Mouse (Mus musculus) cortical plate, adult 2 months (tissue): ENCODE measurements around the gene Epb41l3. TPM values are rescaled to one million over a fixed set of nuclear protein-coding genes. Genes with fewer than 3 reads are reported as not detected.

ENCODE experiments used
- H3K27ac ChIP-seq: fragments of 200-500 bp; 2 replicates; pipeline ENCODE4 v1.5.1; 2012; ENCODE audit warnings: low read length, control low read depth, inconsistent platforms; ENCODE audit not compliant: insufficient read depth
- H3K4me1 ChIP-seq: fragments of 200-500 bp; 2 replicates; pipeline ENCODE4 v1.6.1; 2011; ENCODE audit warnings: low read length; ENCODE audit not compliant: control insufficient read depth, insufficient read depth
- H3K4me3 ChIP-seq: fragments of 200-500 bp; 2 replicates; pipeline ENCODE4 v1.5.1; 2011; ENCODE audit warnings: mild to moderate bottlenecking, low read length, control low read depth; ENCODE audit not compliant: insufficient read depth
- CTCF ChIP-seq: fragments of 200-500 bp; IDR thresholded peaks from 2 replicates; pipeline ENCODE4 v1.5.1; 2011; ENCODE audit warnings: mild to moderate bottlenecking, control low read depth, low read length; ENCODE audit not compliant: insufficient read depth; ENCODE audit errors: extremely low read depth
- POLR2A ChIP-seq: fragments of 200-500 bp; IDR thresholded peaks from 2 replicates; pipeline ENCODE4 v1.6.1; 2011; ENCODE audit warnings: mild to moderate bottlenecking, low read length, control low read depth; ENCODE audit not compliant: insufficient read depth; ENCODE audit errors: extremely low read depth
- polyA plus RNA-seq: library from polyadenylated mRNA; depleted of rRNA; stranded (reverse); fragments of >200 nt; gene quantifications from 2 replicates; pipeline ENCODE4 v1.2.3, GENCODE M21; 2012

Gene Epb41l3
- polyA plus RNA-seq, 1 experiment: 124 TPM

DNA sequence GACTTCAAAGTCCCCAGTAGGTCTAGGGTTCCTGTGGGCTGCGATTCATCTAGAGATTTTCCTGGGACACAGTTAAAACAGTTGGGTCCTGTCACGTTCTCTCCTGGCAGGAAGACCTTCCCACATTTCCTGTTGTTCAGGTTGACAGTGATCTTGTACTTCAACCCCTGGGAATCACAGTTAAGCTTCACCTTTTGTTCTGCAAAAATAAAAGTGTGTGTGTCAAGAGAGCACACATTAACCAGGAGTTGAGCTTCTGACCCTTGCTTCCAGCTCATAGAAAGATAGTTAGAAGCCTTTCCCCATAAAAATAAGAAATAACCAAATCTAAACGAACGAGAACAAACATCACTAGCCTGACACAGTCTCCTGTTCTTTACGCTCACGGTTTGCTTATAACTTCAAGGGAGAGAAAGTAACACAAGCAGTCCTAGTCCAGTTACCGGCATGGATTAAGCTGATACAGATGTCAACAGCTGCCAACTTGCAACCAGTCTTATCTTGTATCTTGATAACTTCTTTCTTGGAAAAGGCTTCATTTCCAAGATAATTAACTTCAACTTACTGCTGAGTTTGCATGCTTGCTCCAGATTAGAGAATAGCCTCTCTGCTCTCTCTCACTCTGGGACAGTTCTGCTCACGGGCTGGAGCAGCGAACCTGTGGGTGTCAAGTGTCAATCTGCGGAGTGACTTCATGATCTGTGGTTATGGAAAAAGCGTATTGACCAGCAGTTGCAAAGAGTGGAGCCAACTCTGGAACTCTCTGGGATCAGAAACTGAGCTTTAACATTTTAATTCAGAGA is 7.3 kb upstream of the Epb41l3 start:
- H3K4me1 ChIP-seq: no peaks in the 10 kb centered on the region
- no peak overlapping the region for H3K27ac ChIP-seq
- TF ChIP-seq POLR2A: no peak
- no peak for TF ChIP-seq CTCF
- H3K4me3 ChIP-seq: no peak overlapping the region

DNA sequence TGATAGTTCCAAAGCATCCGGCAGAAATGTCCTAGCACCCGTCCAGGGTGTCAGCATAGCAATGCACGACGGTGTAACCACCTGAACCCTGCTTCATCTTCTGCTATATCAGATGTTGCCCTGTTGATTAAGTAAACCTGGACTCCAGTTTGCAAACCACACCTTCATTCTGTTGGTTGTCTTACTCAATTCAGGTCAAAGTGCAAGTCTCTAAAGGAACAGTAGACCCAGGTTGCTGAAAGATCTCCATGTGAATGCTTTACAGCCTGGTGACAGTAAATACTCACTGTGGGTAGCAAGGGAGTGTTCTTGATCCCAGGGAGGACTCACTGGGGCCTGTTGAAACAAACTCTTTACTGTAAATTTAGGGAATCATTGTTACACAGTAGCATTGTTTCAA is 1.4 kb upstream of the Epb41l3 start:
- TF ChIP-seq POLR2A (no peak), CTCF (no peak)
- Histone ChIP-seq H3K4me3 (no peak overlapping the region), H3K27ac (no peak overlapping the region), H3K4me1 (no peaks in the 10 kb centered on the region)

DNA sequence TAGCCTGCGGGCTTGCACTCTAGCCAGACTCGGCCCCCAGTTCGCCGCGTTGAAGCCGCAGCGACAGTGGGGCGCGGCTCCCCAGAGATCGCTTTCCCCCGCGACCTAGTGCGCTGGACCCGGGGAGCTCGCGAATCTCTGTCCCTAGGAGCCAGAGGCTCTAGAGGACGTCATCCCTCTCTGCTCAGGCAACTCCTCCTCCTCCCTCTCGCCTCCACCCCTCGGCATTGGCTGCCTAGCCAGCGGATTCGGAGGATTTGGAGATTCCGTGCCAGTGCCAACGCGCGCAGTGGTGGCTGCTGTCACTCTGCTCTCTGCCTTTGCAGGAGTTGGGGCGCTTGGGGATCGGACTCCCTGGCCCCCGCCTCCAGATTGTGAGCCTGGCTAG is 749 bp downstream of the Epb41l3 start:
- TF ChIP-seq POLR2A (peak; percentile 69; the same call in 1 of the 2 replicates), CTCF (no peak)
- no peaks in the 10 kb centered on the region for H3K4me1 ChIP-seq
- H3K4me3 ChIP-seq: peak overlapping the region; percentile 93
- H3K27ac ChIP-seq: peak overlapping the region; percentile 59; the same call in 1 of the 2 replicates

DNA sequence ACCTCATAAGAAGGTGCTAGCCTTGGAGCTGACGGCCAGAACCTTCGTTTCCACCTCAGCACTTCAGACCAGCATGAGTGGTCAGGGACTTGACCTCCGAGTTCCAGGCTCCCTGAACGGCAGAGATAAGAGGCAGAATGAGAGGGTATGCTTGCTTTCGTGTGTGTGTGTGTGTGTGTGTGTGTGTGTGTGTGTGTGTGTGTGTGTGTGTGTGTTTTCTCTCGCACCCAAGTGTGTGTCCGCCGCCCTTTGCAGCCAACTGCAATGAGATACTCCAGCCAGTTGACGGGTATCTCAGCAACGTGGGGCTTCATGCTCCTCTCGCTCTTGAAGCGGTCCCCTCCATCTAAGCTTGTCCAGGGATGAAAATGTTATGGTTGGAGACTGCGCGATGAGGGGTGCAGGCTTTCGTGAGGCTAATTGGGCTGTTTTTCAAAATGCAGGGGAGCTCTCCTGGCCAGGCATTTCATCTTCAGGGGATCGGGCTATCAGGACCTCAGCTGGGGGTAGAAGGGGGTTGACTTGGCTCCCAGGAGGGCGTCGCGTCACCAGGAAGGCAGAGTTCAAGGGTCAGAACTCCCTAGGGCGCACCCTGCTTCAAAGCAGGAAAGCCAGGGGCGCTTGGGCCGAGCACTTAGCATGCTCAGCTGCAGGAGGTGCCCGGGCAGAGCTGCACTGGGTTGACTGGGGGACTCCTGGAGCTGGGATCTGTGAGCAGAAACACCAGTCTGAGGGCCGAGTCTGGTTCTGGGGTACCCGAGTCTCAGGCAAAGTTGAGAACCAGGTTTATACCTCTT is 1.5 kb downstream of the Epb41l3 start:
- TF ChIP-seq POLR2A (no peak), CTCF (no peak)
- Histone ChIP-seq H3K27ac (no peak overlapping the region), H3K4me1 (no peaks in the 10 kb centered on the region), H3K4me3 (peak overlapping the region; percentile 93)

DNA sequence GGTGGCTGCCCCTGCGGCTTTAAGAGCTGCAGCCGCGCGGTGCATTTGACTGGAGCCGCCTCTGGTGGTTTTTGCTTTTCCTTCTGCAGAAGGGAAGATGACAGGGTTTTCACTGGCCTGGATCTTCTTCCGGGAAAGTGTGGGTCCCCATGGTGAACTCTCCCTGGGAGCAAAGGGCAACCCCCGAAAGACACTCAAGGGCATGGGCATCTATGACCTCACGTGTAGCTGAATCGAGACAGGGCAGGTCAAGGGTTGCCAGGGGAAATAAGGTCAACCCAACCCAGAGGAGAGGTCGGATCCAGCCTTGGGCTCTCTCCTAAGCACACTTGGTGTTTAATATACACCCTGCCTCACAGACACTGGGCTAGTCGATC is 2.0 kb downstream of the Epb41l3 start:
- H3K4me3 ChIP-seq: peak overlapping the region; percentile 93
- TF ChIP-seq CTCF (no peak), POLR2A (no peak)
- H3K4me1 ChIP-seq: no peaks in the 10 kb centered on the region
- no peak overlapping the region for H3K27ac ChIP-seq

DNA sequence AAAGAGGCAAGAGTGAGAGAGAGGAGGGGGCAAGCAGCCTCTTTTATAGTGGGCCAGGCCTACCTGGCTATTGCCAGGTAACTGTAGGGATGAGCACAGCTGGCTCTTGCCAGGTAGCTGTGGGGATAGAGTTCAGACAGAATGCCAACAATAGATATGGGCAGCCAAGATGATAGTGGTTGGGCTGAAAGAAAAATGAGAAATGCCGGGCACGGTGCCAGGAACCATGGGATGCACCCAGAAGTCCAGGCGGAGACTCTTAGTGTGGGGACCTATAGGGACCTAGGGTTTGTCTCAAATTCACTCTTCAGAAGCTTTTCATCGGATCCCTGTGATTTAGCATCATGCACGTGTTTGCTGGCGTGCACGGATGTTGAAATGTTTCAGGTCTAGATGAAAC is 6.8 kb downstream of the Epb41l3 start:
- no peak overlapping the region for H3K4me3 ChIP-seq
- H3K4me1 ChIP-seq: no peaks in the 10 kb centered on the region
- H3K27ac ChIP-seq: no peak overlapping the region
- TF ChIP-seq POLR2A: no peak
- TF ChIP-seq CTCF: no peak

DNA sequence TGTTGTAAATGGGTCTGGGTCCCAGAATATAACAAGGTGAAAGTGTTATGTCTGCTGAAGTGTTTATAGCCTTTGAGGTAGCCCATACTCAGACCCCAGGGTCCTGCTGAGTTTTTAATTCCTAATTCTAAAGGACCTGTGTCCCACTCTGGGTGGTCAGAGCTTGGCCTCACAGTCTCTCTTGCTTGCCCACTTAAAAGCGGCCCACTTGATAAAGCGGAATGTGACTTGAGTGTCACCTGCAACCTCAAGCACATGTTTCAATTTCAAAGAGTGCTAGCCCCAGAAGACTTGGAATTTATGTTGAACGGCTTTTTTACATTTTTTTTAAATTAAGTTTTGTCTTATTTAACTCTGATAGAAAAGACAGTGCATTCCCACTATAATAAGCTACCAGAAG is 16.1 kb downstream of the Epb41l3 start:
- no peak overlapping the region for H3K4me3 ChIP-seq
- H3K27ac ChIP-seq: no peak overlapping the region
- no peaks in the 10 kb centered on the region for H3K4me1 ChIP-seq
- TF ChIP-seq CTCF: no peak
- no peak for TF ChIP-seq POLR2A

DNA sequence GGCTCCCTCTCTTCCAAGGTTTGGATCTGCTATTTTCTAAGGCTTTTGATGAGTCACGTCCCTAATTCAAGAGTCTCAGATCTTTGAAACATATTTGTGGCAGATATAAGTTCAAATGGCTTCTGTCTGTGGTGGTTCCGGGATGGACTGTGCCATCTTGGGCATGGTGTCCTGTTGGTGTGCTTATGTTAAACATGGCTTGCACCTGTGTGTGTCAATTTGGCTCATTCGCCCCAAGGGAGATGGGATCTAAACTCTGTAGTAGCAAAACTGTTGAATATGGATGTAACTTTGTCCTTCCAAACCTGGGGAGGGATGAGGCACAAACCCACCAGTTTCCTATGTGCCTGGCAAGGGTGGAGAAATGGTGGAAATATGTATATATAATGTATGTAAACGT is 21.6 kb downstream of the Epb41l3 start:
- H3K4me1 ChIP-seq: no peaks in the 10 kb centered on the region; the same call in 1 of the 2 replicates

DNA sequence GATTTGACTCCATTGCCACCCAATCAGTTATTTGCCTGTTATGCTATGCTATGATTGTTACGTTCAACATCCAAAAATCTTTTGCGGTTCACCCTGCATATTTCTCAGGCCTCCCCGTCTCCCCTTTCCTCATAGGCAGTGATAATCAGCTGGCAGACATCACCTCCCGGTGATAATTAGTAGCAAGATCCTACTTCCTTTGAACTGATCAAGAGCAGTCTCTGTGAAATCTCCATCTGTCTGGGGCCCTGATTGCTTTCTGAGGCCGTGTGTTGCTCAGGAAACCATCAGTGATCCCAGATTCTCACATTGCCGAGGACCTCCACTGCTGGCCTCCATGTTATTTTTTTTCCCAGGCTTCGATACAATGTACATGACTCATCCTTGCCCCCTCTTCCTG is 22.5 kb downstream of the Epb41l3 start:
- Histone ChIP-seq H3K4me3 (no peak overlapping the region), H3K27ac (no peak overlapping the region), H3K4me1 (no peaks in the 10 kb centered on the region; the same call in 1 of the 2 replicates)
- TF ChIP-seq POLR2A: no peak
- TF ChIP-seq CTCF: no peak

More for the DNA sequence above, 21.6 kb downstream of the Epb41l3 start:
- Histone ChIP-seq H3K4me3 (no peak overlapping the region), H3K27ac (no peak overlapping the region)
- no peak for TF ChIP-seq CTCF
- no peak for TF ChIP-seq POLR2A

DNA sequence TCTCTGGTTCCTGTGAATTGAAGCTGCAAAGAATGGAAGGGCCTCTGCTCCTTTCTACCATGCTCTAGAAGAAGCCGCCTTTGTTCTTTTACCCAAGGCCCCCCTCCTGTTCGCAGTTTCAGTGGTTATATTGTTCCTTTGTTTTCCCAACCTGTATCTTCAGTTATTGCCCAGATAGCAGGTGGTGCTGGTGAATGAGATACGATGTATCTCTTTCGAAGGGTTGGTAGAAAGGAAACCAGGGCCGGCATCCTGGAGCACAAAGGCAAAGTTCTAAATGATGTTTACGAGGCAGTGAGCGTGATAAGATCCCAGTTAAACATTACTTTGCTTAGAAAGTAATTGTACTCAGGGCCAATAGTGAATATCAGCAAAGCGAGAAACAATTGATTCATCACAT is 27.8 kb downstream of the Epb41l3 start:
- H3K4me1 ChIP-seq: no peaks in the 10 kb centered on the region; the same call in 1 of the 2 replicates
- no peak overlapping the region for H3K27ac ChIP-seq
- no peak overlapping the region for H3K4me3 ChIP-seq
- TF ChIP-seq CTCF: no peak
- no peak for TF ChIP-seq POLR2A

DNA sequence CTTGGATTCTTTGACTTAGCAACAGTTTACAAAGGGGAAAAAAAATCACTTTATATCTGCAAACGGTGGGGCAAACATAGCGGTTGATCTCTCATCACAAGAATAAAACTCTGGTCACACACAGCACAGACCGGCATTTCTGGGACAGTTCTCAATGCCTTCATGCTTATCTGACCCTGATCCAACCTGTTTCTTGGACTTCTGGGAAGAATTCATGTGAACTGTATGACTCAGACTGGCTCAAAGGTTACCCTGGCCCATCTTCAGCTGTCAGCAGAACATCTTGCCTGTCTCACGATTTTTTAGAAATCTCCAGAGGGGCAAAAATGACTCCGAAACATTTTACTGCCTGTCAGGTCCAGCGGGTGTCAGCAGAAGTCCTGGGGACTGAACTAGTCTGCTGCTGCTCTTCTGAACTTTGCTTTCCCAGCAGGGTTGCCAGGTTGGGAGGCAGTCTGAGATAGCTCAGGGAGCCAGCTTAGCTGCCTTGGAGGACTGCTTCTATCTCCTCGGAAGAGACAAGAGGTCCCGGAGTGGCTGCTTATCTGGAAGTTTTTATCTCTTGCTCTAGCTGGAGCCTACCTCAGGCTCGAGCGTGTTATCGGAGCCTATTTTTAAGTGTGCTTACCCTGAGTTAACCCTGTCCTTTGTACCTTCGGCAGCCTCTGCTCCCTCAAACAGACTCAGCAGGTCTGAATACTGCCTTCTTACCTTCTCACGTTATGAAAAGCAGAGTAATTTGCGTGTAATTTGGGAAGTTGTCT is 29.7 kb downstream of the Epb41l3 start:
- no peak overlapping the region for H3K27ac ChIP-seq
- no peak overlapping the region for H3K4me3 ChIP-seq
- TF ChIP-seq POLR2A (no peak), CTCF (no peak)
- H3K4me1 ChIP-seq: no peaks in the 10 kb centered on the region
